Mouse (Mus musculus) neural tube, embryonic 12.5 days (tissue): Measurements from ENCODE around the gene Dnajc6. TPM values are rescaled to one million over a fixed set of nuclear protein-coding genes. Genes with fewer than 3 reads are reported as not detected.
A peak's percentile ranks its signal among the peaks of the same experiment; 100 is the strongest.

Experiments
- ATAC-seq: fragments of 200-750 bp; cut with Nextera tagmentation; 2 replicates; pipeline ENCODE4 v1.8.0; 2017; ENCODE audit warnings: low read depth, mild to moderate bottlenecking, moderate TSS enrichment, moderate library complexity; ENCODE audit not compliant: low FRiP score
- H3K27ac ChIP-seq: fragments of 300-500 bp; sonication (generic); 2 replicates; pipeline ENCODE4 v1.5.1; 2016
- H3K27me3 ChIP-seq: fragments of 300-500 bp; sonication (generic); replicated peaks from 2 replicates; pipeline ENCODE4 v1.6.1; 2016; ENCODE audit warnings: mild to moderate bottlenecking
- H3K36me3 ChIP-seq: fragments of 300-500 bp; sonication (generic); 2 replicates; pipeline ENCODE4 v1.6.1; 2016; ENCODE audit warnings: mild to moderate bottlenecking
- H3K4me1 ChIP-seq: fragments of 300-500 bp; sonication (generic); 2 replicates; pipeline ENCODE4 v1.6.1; 2016
- H3K4me2 ChIP-seq: fragments of 300-500 bp; sonication (generic); replicated peaks from 2 replicates; pipeline ENCODE4 v1.6.1; 2016; ENCODE audit warnings: mild to moderate bottlenecking
- H3K4me3 ChIP-seq: fragments of 300-500 bp; sonication (generic); 2 replicates; pipeline ENCODE4 v1.5.1; 2016
- H3K9ac ChIP-seq: fragments of 300-500 bp; sonication (generic); 2 replicates; pipeline ENCODE4 v1.6.1; 2016; ENCODE audit warnings: mild to moderate bottlenecking
- H3K9me3 ChIP-seq: fragments of 300-500 bp; sonication (generic); 2 replicates; pipeline ENCODE4 v1.6.1; 2016; ENCODE audit warnings: mild to moderate bottlenecking
- WGBS: fragments of 180-500 bp; shearing (Covaris S2); methylation state at CpG from one replicate; pipeline ENCODE4 v1.1.7; 2016; 5-methylcytosine and 5-hydroxymethylcytosine counted together
- polyA plus RNA-seq: library from polyadenylated mRNA; unstranded; fragments of >200 nt; fragmentation: Nextera tagmentation; extraction: Ambion mirVana; gene quantifications from 2 replicates; pipeline ENCODE4 v1.2.1, GENCODE M21; 2016

Gene Dnajc6
- polyA plus RNA-seq, 1 experiment from 2014 or later = 22.6 TPM

GRCm38 (mm10) chr4:101621241-101621640 lies 124.8 kb downstream of the Dnajc6 start:
- no peaks in the 10 kb centered on the region for H3K27me3 ChIP-seq
- WGBS = 90% methylated on average over 5 of the region's 5 CpGs
- H3K9me3 ChIP-seq = no peaks in the 10 kb centered on the region
- H3K9ac ChIP-seq = no peak overlapping the region
- no peak overlapping the region for H3K4me3 ChIP-seq
- no peak for ATAC-seq
- no peak overlapping the region for H3K27ac ChIP-seq
- H3K4me1 ChIP-seq = no peaks in the 10 kb centered on the region
- H3K36me3 ChIP-seq = peaks cover 13% of the 10 kb centered on the region; the same call in 1 of the 2 replicates
- H3K4me2 ChIP-seq = no peak overlapping the region

GRCm38 (mm10) chr4:101625278-101625677 lies 128.8 kb downstream of the Dnajc6 start:
- Histone ChIP-seq H3K27me3 (no peaks in the 10 kb centered on the region), H3K9me3 (no peaks in the 10 kb centered on the region), H3K36me3 (peaks cover 8% of the 10 kb centered on the region; the same call in 1 of the 2 replicates), H3K9ac (no peak overlapping the region), H3K4me3 (no peak overlapping the region), H3K27ac (no peak overlapping the region), H3K4me1 (no peaks in the 10 kb centered on the region), H3K4me2 (no peak overlapping the region)
- WGBS = 92% methylated on average over 5 of the region's 5 CpGs
- no peak for ATAC-seq

GRCm38 (mm10) chr4:101635596-101635995 lies 139.1 kb downstream of the Dnajc6 start:
- ATAC-seq = no peak
- H3K36me3 ChIP-seq = peaks cover 4% of the 10 kb centered on the region; the same call in 1 of the 2 replicates
- 66% methylated on average over 2 of the region's 2 CpGs for WGBS

GRCm38 (mm10) chr4:101637472-101637871 lies 141.0 kb downstream of the Dnajc6 start:
- no peaks in the 10 kb centered on the region for H3K27me3 ChIP-seq
- H3K4me1 ChIP-seq = no peaks in the 10 kb centered on the region
- no peak overlapping the region for H3K9ac ChIP-seq
- H3K4me2 ChIP-seq = no peak overlapping the region
- H3K27ac ChIP-seq = no peak overlapping the region
- WGBS = 96% methylated on average over 1 of the region's 1 CpGs
- H3K36me3 ChIP-seq = peaks cover 4% of the 10 kb centered on the region; the same call in 1 of the 2 replicates
- no peak overlapping the region for H3K4me3 ChIP-seq
- no peaks in the 10 kb centered on the region for H3K9me3 ChIP-seq
- no peak for ATAC-seq

More at GRCm38 (mm10) chr4:101635596-101635995, 139.1 kb downstream of the Dnajc6 start:
- Histone ChIP-seq H3K27me3 (no peaks in the 10 kb centered on the region), H3K4me3 (no peak overlapping the region), H3K4me1 (no peaks in the 10 kb centered on the region), H3K4me2 (no peak overlapping the region), H3K9me3 (no peaks in the 10 kb centered on the region), H3K9ac (no peak overlapping the region), H3K27ac (no peak overlapping the region)

- H3K27me3 ChIP-seq = no peaks in the 10 kb centered on the region
- H3K27ac ChIP-seq = no peak overlapping the region
Observed at GRCm38 (mm10) chr4:101640631-101641030, 144.2 kb downstream of the Dnajc6 start.

GRCm38 (mm10) chr4:101642708-101643107 lies 146.3 kb downstream of the Dnajc6 start:
- Histone ChIP-seq H3K27ac (no peak overlapping the region), H3K4me2 (no peak overlapping the region), H3K36me3 (no peaks in the 10 kb centered on the region), H3K27me3 (no peaks in the 10 kb centered on the region), H3K4me3 (no peak overlapping the region), H3K9me3 (no peaks in the 10 kb centered on the region), H3K9ac (no peak overlapping the region), H3K4me1 (no peaks in the 10 kb centered on the region)
- no peak for ATAC-seq
- 81% methylated on average over 6 of the region's 6 CpGs for WGBS

More at GRCm38 (mm10) chr4:101640631-101641030, 144.2 kb downstream of the Dnajc6 start:
- WGBS = 74% methylated on average over 5 of the region's 5 CpGs
- no peak overlapping the region for H3K4me3 ChIP-seq
- no peak overlapping the region for H3K9ac ChIP-seq
- ATAC-seq = no peak
- H3K36me3 ChIP-seq = peaks cover 4% of the 10 kb centered on the region; the same call in 1 of the 2 replicates
- no peak overlapping the region for H3K4me2 ChIP-seq
- H3K9me3 ChIP-seq = no peaks in the 10 kb centered on the region
- no peaks in the 10 kb centered on the region for H3K4me1 ChIP-seq

GRCm38 (mm10) chr4:101643216-101643615 lies 146.8 kb downstream of the Dnajc6 start:
- 82% methylated on average over 4 of the region's 4 CpGs for whole genome bisulfite sequencing

GRCm38 (mm10) chr4:101646857-101647195 lies 150.4 kb downstream of the Dnajc6 start:
- no peak for ATAC-seq
- under 1% methylated on average over 8 of the region's 8 CpGs for WGBS
- no peaks in the 10 kb centered on the region for H3K27me3 ChIP-seq
- H3K9me3 ChIP-seq = no peaks in the 10 kb centered on the region
- peak overlapping the region; percentile 44 for H3K9ac ChIP-seq
- no peaks in the 10 kb centered on the region for H3K36me3 ChIP-seq
- H3K4me3 ChIP-seq = peak overlapping the region; percentile 68
- no peak overlapping the region for H3K27ac ChIP-seq
- peak overlapping the region; percentile 58 for H3K4me2 ChIP-seq
- H3K4me1 ChIP-seq = peaks cover 8% of the 10 kb centered on the region; the same call in 1 of the 2 replicates

More at GRCm38 (mm10) chr4:101643216-101643615, 146.8 kb downstream of the Dnajc6 start:
- Histone ChIP-seq H3K9ac (no peak overlapping the region), H3K27ac (no peak overlapping the region), H3K9me3 (no peaks in the 10 kb centered on the region), H3K4me1 (no peaks in the 10 kb centered on the region), H3K27me3 (no peaks in the 10 kb centered on the region), H3K36me3 (no peaks in the 10 kb centered on the region), H3K4me3 (no peak overlapping the region), H3K4me2 (no peak overlapping the region)
- no peak for ATAC-seq

- peak within 1 kb of the TSS; percentile 79 for H3K9ac ChIP-seq
- peak within 1 kb of the TSS; percentile 58 for H3K4me2 ChIP-seq
- WGBS = under 1% methylated on average over 39 of the region's 39 CpGs
- ATAC-seq = peak; percentile 99
- H3K27me3 ChIP-seq = no peaks in the 10 kb centered on the region
- no peaks in the 10 kb centered on the region for H3K9me3 ChIP-seq
- peak within 1 kb of the TSS; percentile 68 for H3K4me3 ChIP-seq
- H3K4me1 ChIP-seq = peaks cover 8% of the 10 kb centered on the region; the same call in 1 of the 2 replicates
- no peaks in the 10 kb centered on the region for H3K36me3 ChIP-seq
- H3K27ac ChIP-seq = peak within 1 kb of the TSS; percentile 79
Observed at GRCm38 (mm10) chr4:101647196-101647905, 150.9 kb downstream of the Dnajc6 start, which contains the start of gene Leprot. Gene Leprot, plus strand, starts transcription at chr4:101647718.

- ATAC-seq = no peak; the same call in 1 of the 2 replicates
- H3K36me3 ChIP-seq = no peaks in the 10 kb centered on the region
- H3K27ac ChIP-seq = peak overlapping the region; percentile 79; the same call in 1 of the 2 replicates
- H3K4me3 ChIP-seq = peak overlapping the region; percentile 68
- H3K9me3 ChIP-seq = no peaks in the 10 kb centered on the region
- peaks cover 8% of the 10 kb centered on the region; the same call in 1 of the 2 replicates for H3K4me1 ChIP-seq
- peak overlapping the region; percentile 79 for H3K9ac ChIP-seq
- WGBS = under 1% methylated on average over 20 of the region's 20 CpGs
- H3K27me3 ChIP-seq = no peaks in the 10 kb centered on the region
- peak overlapping the region; percentile 58 for H3K4me2 ChIP-seq
Observed at GRCm38 (mm10) chr4:101647976-101648642, 151.7 kb downstream of the Dnajc6 start.

- ATAC-seq = no peak
- H3K4me3 ChIP-seq = peak overlapping the region; percentile 68; the same call in 1 of the 2 replicates
- H3K27me3 ChIP-seq = no peaks in the 10 kb centered on the region
- 67% methylated on average over 1 of the region's 1 CpGs for WGBS
- H3K36me3 ChIP-seq = no peaks in the 10 kb centered on the region
- H3K4me1 ChIP-seq = peaks cover 8% of the 10 kb centered on the region; the same call in 1 of the 2 replicates
- peak overlapping the region; percentile 79; the same call in 1 of the 2 replicates for H3K9ac ChIP-seq
- no peak overlapping the region for H3K27ac ChIP-seq
- H3K4me2 ChIP-seq = peak overlapping the region; percentile 58
- no peaks in the 10 kb centered on the region for H3K9me3 ChIP-seq
Observed at GRCm38 (mm10) chr4:101648745-101649144, 152.3 kb downstream of the Dnajc6 start.

- ATAC-seq = no peak
- 87% methylated on average over 2 of the region's 2 CpGs for WGBS
- no peaks in the 10 kb centered on the region for H3K9me3 ChIP-seq
- H3K4me1 ChIP-seq = peaks cover 8% of the 10 kb centered on the region; the same call in 1 of the 2 replicates
- no peak overlapping the region for H3K27ac ChIP-seq
- peaks cover 4% of the 10 kb centered on the region; the same call in 1 of the 2 replicates for H3K36me3 ChIP-seq
- no peak overlapping the region for H3K4me2 ChIP-seq
- no peak overlapping the region for H3K4me3 ChIP-seq
- no peak overlapping the region for H3K9ac ChIP-seq
- no peaks in the 10 kb centered on the region for H3K27me3 ChIP-seq
Observed at GRCm38 (mm10) chr4:101650961-101651360, 154.5 kb downstream of the Dnajc6 start.
